ENCODE assay signal across 8 mouse cellular contexts in the genomic region with DNA sequence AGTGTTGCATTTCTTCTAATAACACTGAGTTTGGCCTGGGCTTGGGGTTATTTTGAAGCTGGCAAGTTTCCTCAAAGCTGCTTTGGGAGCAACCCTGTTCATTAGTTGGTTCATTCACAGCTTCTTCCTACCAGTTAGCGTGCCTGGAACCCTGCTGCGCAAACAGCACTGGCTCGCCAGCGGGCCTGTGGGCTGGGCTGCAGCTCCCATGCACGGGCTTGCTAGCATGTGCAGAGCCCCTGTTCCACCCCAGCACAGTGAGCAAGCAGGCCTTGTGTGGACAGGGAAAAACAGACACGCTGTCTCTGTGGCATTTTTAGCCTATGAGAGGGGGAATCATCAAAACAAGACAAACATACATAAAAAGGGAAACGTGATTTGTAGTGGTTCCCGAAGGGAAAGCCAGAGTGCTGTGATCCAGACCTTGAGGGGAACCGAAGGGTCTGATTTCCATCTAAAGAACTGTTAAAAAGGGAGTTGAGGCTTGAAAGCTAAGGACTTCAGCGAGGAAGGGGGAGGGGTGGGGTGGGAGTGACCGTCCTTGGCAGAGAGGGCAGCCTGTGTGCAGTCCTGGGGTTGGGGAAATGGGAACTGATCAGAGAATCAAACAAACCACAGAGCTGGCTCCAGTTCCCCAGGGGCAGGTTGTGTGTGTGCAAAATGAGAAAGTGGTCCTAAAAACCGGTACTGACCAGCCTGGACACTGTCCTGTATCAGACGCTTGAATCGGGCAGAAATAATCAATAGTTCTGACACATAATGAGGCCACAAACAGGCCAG.
DNase-seq lines count a peak whose midpoint lies in the region; ATAC-seq and TF ChIP-seq lines count a peak whose summit lies in the region.
"Had no signal": no experiment of that assay in that cellular context is flagged by ENCODE, and none has a peak within 500 bp of the region (broad histone marks: within the 10 kb centered on the region; RNA-seq: fewer than 3 reads in every experiment).

No protein-coding gene starts in this region.

- peak overlapping the region; percentile 51; the same call in 1 of the 2 replicates for H3K27ac ChIP-seq in kidney, embryonic 14.5 days (ENCODE audit: low read depth, low read length)
- H3K27ac ChIP-seq in kidney, adult 2 months (ENCODE audit: insufficient read depth, low read depth, low read length), result no peak overlapping the region
- H3K27ac ChIP-seq in forebrain, postnatal 0 days (ENCODE audit: low read depth, low read length), result no peak overlapping the region
- H3K27ac ChIP-seq: heart, embryonic 13.5 days had no signal

- H3K36me3 ChIP-seq in kidney, embryonic 14.5 days (ENCODE audit: control insufficient read depth, insufficient read depth, low read length), result no peaks in the 10 kb centered on the region
- H3K36me3 ChIP-seq in kidney, adult 2 months (ENCODE audit: control insufficient read depth, insufficient read depth, low read length), result no peaks in the 10 kb centered on the region
- no peaks in the 10 kb centered on the region for H3K36me3 ChIP-seq in forebrain, postnatal 0 days (ENCODE audit: insufficient read depth)
- H3K36me3 ChIP-seq: heart, embryonic 13.5 days had no signal

- TF ChIP-seq POLR2A in kidney, adult 2 months (IDR thresholded peaks at IDR 0.05; ENCODE audit: low read depth, low read length), result no peak

- H3K4me3 ChIP-seq in kidney, embryonic 14.5 days (ENCODE audit: low read length), result no peak overlapping the region
- no peak overlapping the region for H3K4me3 ChIP-seq in kidney, adult 2 months (ENCODE audit: insufficient read depth, low read depth, low read length)
- no peak overlapping the region for H3K4me3 ChIP-seq in forebrain, postnatal 0 days (ENCODE audit: low read depth, low read length)
- H3K4me3 ChIP-seq: heart, embryonic 13.5 days had no signal

- H3K9ac ChIP-seq in kidney, embryonic 14.5 days (ENCODE audit: low read depth, low read length), result no peak overlapping the region
- H3K9ac ChIP-seq in forebrain, postnatal 0 days, result no peak overlapping the region
- H3K9ac ChIP-seq: heart, embryonic 13.5 days had no signal

- 25% methylated on average over 14 of the region's 14 CpGs for WGBS in kidney, embryonic 14.5 days
- 54% methylated on average over 14 of the region's 14 CpGs for WGBS in kidney, adult 2 months
- 29% methylated on average over 14 of the region's 14 CpGs for WGBS in forebrain, postnatal 0 days

- DNase-seq in kidney, adult 2 months, result no peak
- DNase-seq in adrenal gland, postnatal 36 days, result peak; percentile 11 to 41
- DNase-seq in forebrain, postnatal 0 days, result peak; percentile 32
- DNase-seq in left cerebral cortex, postnatal 4 days, result peak; percentile 51
- no peak for DNase-seq in gastrocnemius, postnatal 25 days

- H3K4me1 ChIP-seq in kidney, embryonic 14.5 days (ENCODE audit: control insufficient read depth, insufficient read depth, low read length), result peaks cover 10% of the 10 kb centered on the region; the same call in 1 of the 2 replicates
- H3K4me1 ChIP-seq in kidney, adult 2 months (ENCODE audit: control insufficient read depth, insufficient read depth, low read length), result no peaks in the 10 kb centered on the region
- no peaks in the 10 kb centered on the region for H3K4me1 ChIP-seq in forebrain, postnatal 0 days (ENCODE audit: insufficient read depth)

- ATAC-seq in kidney, embryonic 14.5 days (ENCODE audit: low FRiP score, low TSS enrichment), result 0 out of 2 replicates have a peak, but pooled peaks have one; percentile 68
- peak; percentile 59; the same call in 1 of the 2 replicates for ATAC-seq in forebrain, postnatal 0 days
- ATAC-seq in erythroid progenitor cell, adult 5-6 weeks (replicated peaks; ENCODE audit: low FRiP score, poor library complexity, severe bottlenecking), result no peak

- H3K4me2 ChIP-seq in kidney, embryonic 14.5 days (replicated peaks; ENCODE audit: low read depth, low read length), result no peak overlapping the region
- no peak overlapping the region for H3K4me2 ChIP-seq in forebrain, postnatal 0 days (ENCODE audit: low read depth)
- H3K4me2 ChIP-seq: heart, embryonic 13.5 days had no signal

- TF ChIP-seq CTCF in kidney, adult 2 months (conservative IDR thresholded peaks at IDR 0.05; ENCODE audit: insufficient read depth, insufficient read length, low read depth, low read length), result no peak
- TF ChIP-seq CTCF in forebrain, postnatal 0 days (IDR thresholded peaks at IDR 0.05; ENCODE audit: low read depth), result no peak

- peaks cover 5% of the 10 kb centered on the region; the same call in 1 of the 2 replicates for H3K9me3 ChIP-seq in kidney, embryonic 14.5 days (ENCODE audit: control insufficient read depth, low read length)
- no peaks in the 10 kb centered on the region for H3K9me3 ChIP-seq in forebrain, postnatal 0 days (ENCODE audit: low read length)

- H3K27me3 ChIP-seq in kidney, embryonic 14.5 days (ENCODE audit: control insufficient read depth, insufficient read depth, low read length), result no peaks in the 10 kb centered on the region
- no peaks in the 10 kb centered on the region for H3K27me3 ChIP-seq in kidney, adult 2 months (replicated peaks; ENCODE audit: control insufficient read depth, insufficient read depth, low read length)
- no peaks in the 10 kb centered on the region for H3K27me3 ChIP-seq in forebrain, postnatal 0 days (ENCODE audit: insufficient read depth, low read length)
- H3K27me3 ChIP-seq: heart, embryonic 13.5 days had no signal

- intact Hi-C loops in left cerebral cortex, postnatal 4 days (cut with DNase I), result no loop called here

Comparison
In these comparisons a context has a peak if more than half of its experiments do, and no peak if none do; other contexts are left out.
1. DNase-seq: peak in adrenal gland, postnatal 36 days (2 of 2), forebrain, postnatal 0 days (single experiment) and left cerebral cortex, postnatal 4 days (single experiment); none in kidney, adult 2 months (single experiment) and gastrocnemius, postnatal 25 days (single experiment).